Mouse (Mus musculus): ENCODE results near the gene Hcfc2.

DNA sequence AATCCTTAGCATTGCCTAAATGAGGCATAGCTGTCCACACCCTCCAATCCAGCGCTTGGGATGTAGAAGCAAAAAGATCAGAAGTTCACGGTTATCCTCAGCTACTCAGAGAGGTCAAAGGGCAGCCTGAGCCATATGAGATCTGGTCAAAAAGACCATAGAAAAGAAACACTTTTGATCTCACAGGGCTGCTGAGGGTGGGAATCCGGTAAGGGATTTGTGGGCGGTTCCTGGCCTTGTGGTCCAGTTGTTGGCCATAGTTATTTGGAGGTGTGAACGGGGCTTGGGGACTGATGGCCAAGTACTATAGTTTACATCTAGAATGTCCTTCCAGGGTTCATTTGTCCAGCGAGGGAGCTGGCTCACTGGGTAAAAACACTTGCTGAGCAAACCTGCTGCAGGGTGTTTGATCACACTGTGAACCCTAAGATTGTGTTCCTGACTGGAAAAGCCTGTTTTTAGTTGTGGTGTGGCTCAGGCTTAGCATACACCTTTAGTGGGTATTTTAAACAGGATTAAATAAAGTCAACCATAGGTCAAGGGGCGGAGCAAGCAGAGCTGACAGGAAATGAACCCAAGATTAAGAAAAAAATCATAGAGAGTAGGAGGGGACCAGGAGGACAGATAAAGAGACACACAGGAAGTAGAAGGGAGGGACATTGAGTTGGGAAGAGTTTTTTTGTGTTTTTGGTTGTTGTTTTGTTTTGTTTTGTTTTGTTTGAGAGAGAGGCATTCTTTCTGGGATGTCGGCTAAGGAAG lies 83.0 kb downstream of the Hcfc2 start:
- no peak for TF ChIP-seq POLR2A (IDR thresholded peaks at IDR 0.05; ENCODE audit: borderline replicate concordance, low read depth, low read length)
- TF ChIP-seq CTCF (IDR thresholded peaks at IDR 0.05; ENCODE audit: low read depth, low read length): no peak
